Mouse (Mus musculus): ENCODE data around the gene Cx3cr1. TPM values are rescaled to one million over a fixed set of nuclear protein-coding genes. Genes with fewer than 3 reads are reported as not detected.
A peak's percentile ranks its signal among the peaks of the same experiment; 100 is the strongest.

Gene Cx3cr1
- polyA plus RNA-seq, 1 experiment = not detected

- Histone ChIP-seq H3K9me3 (replicated peaks; ENCODE audit: control insufficient read depth, insufficient read depth, low read length, poor library complexity, severe bottlenecking) (no peaks in the 10 kb centered on the region), H3K9ac (ENCODE audit: low read depth, poor library complexity, severe bottlenecking) (peak overlapping the region; percentile 21), H3K27me3 (ENCODE audit: control insufficient read depth, insufficient read depth, low read length, poor library complexity, severe bottlenecking) (no peaks in the 10 kb centered on the region), H3K4me3 (ENCODE audit: low read depth, low read length) (peak overlapping the region; percentile 33), H3K4me1 (ENCODE audit: control insufficient read depth, insufficient read depth, low read length) (peaks cover 4% of the 10 kb centered on the region), H3K27ac (ENCODE audit: insufficient read depth, low read length) (no peak overlapping the region), H3K36me3 (ENCODE audit: control insufficient read depth, insufficient read depth, low read length, poor library complexity, severe bottlenecking) (no peaks in the 10 kb centered on the region)
- peak; percentile 92 for TF ChIP-seq CTCF (IDR thresholded peaks at IDR 0.05; ENCODE audit: low read depth, low read length)
- peak; percentile 73; the same call in 1 of the 2 replicates for TF ChIP-seq EP300 (IDR thresholded peaks at IDR 0.05; ENCODE audit: insufficient read depth, low read depth, low read length)
- TF ChIP-seq POLR2A (IDR thresholded peaks at IDR 0.05; ENCODE audit: insufficient read depth, low read length) = no peak
Observed at GRCm38 (mm10) chr9:119962987-119963667, 106.6 kb downstream of the Cx3cr1 start.

- H3K9ac ChIP-seq (ENCODE audit: low read depth, poor library complexity, severe bottlenecking) = no peak overlapping the region; the same call in 1 of the 2 replicates
- H3K9me3 ChIP-seq (replicated peaks; ENCODE audit: control insufficient read depth, insufficient read depth, low read length, poor library complexity, severe bottlenecking) = no peaks in the 10 kb centered on the region
- no peak overlapping the region for H3K4me3 ChIP-seq (ENCODE audit: low read depth, low read length)
- no peaks in the 10 kb centered on the region for H3K27me3 ChIP-seq (ENCODE audit: control insufficient read depth, insufficient read depth, low read length, poor library complexity, severe bottlenecking)
- H3K27ac ChIP-seq (ENCODE audit: insufficient read depth, low read length) = no peak overlapping the region
- peaks cover 4% of the 10 kb centered on the region for H3K4me1 ChIP-seq (ENCODE audit: control insufficient read depth, insufficient read depth, low read length)
- no peaks in the 10 kb centered on the region for H3K36me3 ChIP-seq (ENCODE audit: control insufficient read depth, insufficient read depth, low read length, poor library complexity, severe bottlenecking)
- TF ChIP-seq POLR2A (IDR thresholded peaks at IDR 0.05; ENCODE audit: insufficient read depth, low read length) = no peak
- no peak for TF ChIP-seq EP300 (IDR thresholded peaks at IDR 0.05; ENCODE audit: insufficient read depth, low read depth, low read length)
- no peak for TF ChIP-seq CTCF (IDR thresholded peaks at IDR 0.05; ENCODE audit: low read depth, low read length)
Observed at GRCm38 (mm10) chr9:119962216-119962615, 107.5 kb downstream of the Cx3cr1 start.

DNA sequence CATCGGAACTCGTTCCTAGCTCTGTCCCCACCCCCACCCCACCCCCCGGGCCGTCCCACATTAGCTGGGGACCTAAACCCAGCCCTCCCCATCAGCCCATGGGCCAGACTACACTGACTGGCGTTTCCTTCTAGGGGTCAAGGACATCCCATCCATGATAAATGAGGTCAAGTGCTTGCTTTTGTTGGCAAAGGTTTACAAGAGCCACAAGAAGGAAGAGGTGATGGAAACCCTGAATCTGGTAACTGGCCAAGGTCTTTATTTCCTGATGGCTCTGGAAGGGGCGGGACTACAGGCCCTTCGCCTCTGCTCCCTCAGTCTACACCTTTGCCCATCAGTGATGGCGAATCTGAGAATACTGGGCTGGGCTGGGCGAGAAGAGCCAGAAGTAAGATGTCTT lies 110.8 kb downstream of the Cx3cr1 start:
- TF ChIP-seq CTCF (IDR thresholded peaks at IDR 0.05; ENCODE audit: low read depth, low read length) = no peak
- TF ChIP-seq EP300 (IDR thresholded peaks at IDR 0.05; ENCODE audit: insufficient read depth, low read depth, low read length) = no peak
- TF ChIP-seq POLR2A (IDR thresholded peaks at IDR 0.05; ENCODE audit: insufficient read depth, low read length) = no peak
- Histone ChIP-seq H3K9me3 (replicated peaks; ENCODE audit: control insufficient read depth, insufficient read depth, low read length, poor library complexity, severe bottlenecking) (no peaks in the 10 kb centered on the region), H3K27ac (ENCODE audit: insufficient read depth, low read length) (no peak overlapping the region), H3K4me1 (ENCODE audit: control insufficient read depth, insufficient read depth, low read length) (peaks cover 6% of the 10 kb centered on the region), H3K36me3 (ENCODE audit: control insufficient read depth, insufficient read depth, low read length, poor library complexity, severe bottlenecking) (no peaks in the 10 kb centered on the region), H3K4me3 (ENCODE audit: low read depth, low read length) (no peak overlapping the region), H3K27me3 (ENCODE audit: control insufficient read depth, insufficient read depth, low read length, poor library complexity, severe bottlenecking) (no peaks in the 10 kb centered on the region), H3K9ac (ENCODE audit: low read depth, poor library complexity, severe bottlenecking) (no peak overlapping the region)

DNA sequence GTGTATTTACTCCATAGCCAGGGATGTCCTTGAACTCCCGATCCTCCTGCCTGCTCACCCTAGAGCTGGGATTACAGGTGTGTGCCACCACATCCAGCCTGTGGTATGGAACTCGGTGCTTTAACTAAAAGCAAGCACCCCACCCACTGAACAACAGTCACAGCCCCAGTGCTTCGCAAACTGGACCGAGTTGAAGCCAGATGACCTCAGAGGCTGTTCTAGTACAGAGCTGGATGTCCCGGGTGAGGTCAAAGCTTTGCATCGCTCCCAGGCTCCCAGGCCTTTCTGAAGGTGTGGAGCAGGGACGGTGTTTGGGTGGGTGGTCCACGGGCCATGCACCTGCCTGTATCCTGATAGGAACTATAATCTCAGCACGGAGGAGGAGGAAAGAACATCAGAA lies 118.3 kb downstream of the Cx3cr1 start:
- Histone ChIP-seq H3K27me3 (ENCODE audit: control insufficient read depth, insufficient read depth, low read length, poor library complexity, severe bottlenecking) (no peaks in the 10 kb centered on the region), H3K4me3 (ENCODE audit: low read depth, low read length) (no peak overlapping the region), H3K36me3 (ENCODE audit: control insufficient read depth, insufficient read depth, low read length, poor library complexity, severe bottlenecking) (no peaks in the 10 kb centered on the region), H3K9me3 (replicated peaks; ENCODE audit: control insufficient read depth, insufficient read depth, low read length, poor library complexity, severe bottlenecking) (no peaks in the 10 kb centered on the region), H3K4me1 (ENCODE audit: control insufficient read depth, insufficient read depth, low read length) (no peaks in the 10 kb centered on the region), H3K9ac (ENCODE audit: low read depth, poor library complexity, severe bottlenecking) (no peak overlapping the region), H3K27ac (ENCODE audit: insufficient read depth, low read length) (no peak overlapping the region)
- no peak for TF ChIP-seq CTCF (IDR thresholded peaks at IDR 0.05; ENCODE audit: low read depth, low read length)
- no peak for TF ChIP-seq EP300 (IDR thresholded peaks at IDR 0.05; ENCODE audit: insufficient read depth, low read depth, low read length)
- TF ChIP-seq POLR2A (IDR thresholded peaks at IDR 0.05; ENCODE audit: insufficient read depth, low read length) = no peak

DNA sequence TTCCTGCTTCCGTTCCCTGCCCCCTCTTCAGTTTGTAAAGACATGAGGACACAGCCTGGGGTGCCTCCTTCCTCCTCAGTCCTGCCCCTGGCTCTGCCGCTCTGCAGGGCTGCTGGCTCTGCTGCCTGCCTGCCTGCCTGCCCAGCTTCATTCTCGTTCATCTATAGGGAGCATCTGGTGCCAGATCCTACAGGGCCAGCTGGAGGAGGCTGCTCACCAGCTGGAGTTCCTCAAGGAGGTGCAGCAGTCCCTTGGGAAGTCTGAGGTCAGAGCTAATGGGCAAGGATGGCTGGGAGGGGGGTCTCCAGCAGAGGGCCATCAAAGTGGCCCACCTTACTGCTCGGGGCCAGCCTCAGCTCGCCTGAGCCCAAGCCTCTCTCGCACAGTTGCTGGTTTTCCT lies 119.2 kb downstream of the Cx3cr1 start:
- H3K36me3 ChIP-seq (ENCODE audit: control insufficient read depth, insufficient read depth, low read length, poor library complexity, severe bottlenecking) = no peaks in the 10 kb centered on the region

GRCm38 (mm10) chr9:119948804-119949203 lies 120.9 kb downstream of the Cx3cr1 start:
- Histone ChIP-seq H3K4me1 (ENCODE audit: control insufficient read depth, insufficient read depth, low read length) (no peaks in the 10 kb centered on the region), H3K27me3 (ENCODE audit: control insufficient read depth, insufficient read depth, low read length, poor library complexity, severe bottlenecking) (no peaks in the 10 kb centered on the region), H3K27ac (ENCODE audit: insufficient read depth, low read length) (no peak overlapping the region), H3K9me3 (replicated peaks; ENCODE audit: control insufficient read depth, insufficient read depth, low read length, poor library complexity, severe bottlenecking) (no peaks in the 10 kb centered on the region), H3K36me3 (ENCODE audit: control insufficient read depth, insufficient read depth, low read length, poor library complexity, severe bottlenecking) (no peaks in the 10 kb centered on the region), H3K4me3 (ENCODE audit: low read depth, low read length) (no peak overlapping the region), H3K9ac (ENCODE audit: low read depth, poor library complexity, severe bottlenecking) (no peak overlapping the region)
- TF ChIP-seq CTCF (IDR thresholded peaks at IDR 0.05; ENCODE audit: low read depth, low read length) (no peak), EP300 (IDR thresholded peaks at IDR 0.05; ENCODE audit: insufficient read depth, low read depth, low read length) (no peak), POLR2A (IDR thresholded peaks at IDR 0.05; ENCODE audit: insufficient read depth, low read length) (no peak)

More for the DNA sequence above, 119.2 kb downstream of the Cx3cr1 start:
- Histone ChIP-seq H3K4me3 (ENCODE audit: low read depth, low read length) (no peak overlapping the region), H3K27me3 (ENCODE audit: control insufficient read depth, insufficient read depth, low read length, poor library complexity, severe bottlenecking) (no peaks in the 10 kb centered on the region), H3K9ac (ENCODE audit: low read depth, poor library complexity, severe bottlenecking) (no peak overlapping the region), H3K9me3 (replicated peaks; ENCODE audit: control insufficient read depth, insufficient read depth, low read length, poor library complexity, severe bottlenecking) (no peaks in the 10 kb centered on the region), H3K4me1 (ENCODE audit: control insufficient read depth, insufficient read depth, low read length) (no peaks in the 10 kb centered on the region), H3K27ac (ENCODE audit: insufficient read depth, low read length) (no peak overlapping the region)
- TF ChIP-seq CTCF (IDR thresholded peaks at IDR 0.05; ENCODE audit: low read depth, low read length) (no peak), POLR2A (IDR thresholded peaks at IDR 0.05; ENCODE audit: insufficient read depth, low read length) (no peak), EP300 (IDR thresholded peaks at IDR 0.05; ENCODE audit: insufficient read depth, low read depth, low read length) (no peak)
